Mouse (Mus musculus) bone marrow, adult 2 months (tissue): ENCODE data around the gene Hist2h3b. TPM values are rescaled to one million over a fixed set of nuclear protein-coding genes. Genes with fewer than 3 reads are reported as not detected.

Experiments used
- H3K27ac ChIP-seq: fragments of 200-500 bp; 2 replicates; pipeline ENCODE4 v1.5.1; 2012; ENCODE audit warnings: low read depth, mild to moderate bottlenecking, control low read depth, inconsistent platforms, low read length; ENCODE audit not compliant: control insufficient read depth, poor library complexity, insufficient read depth
- H3K4me1 ChIP-seq: fragments of 200-500 bp; 2 replicates; pipeline ENCODE4 v1.6.1; 2011; ENCODE audit warnings: low read length; ENCODE audit not compliant: control insufficient read depth, insufficient read depth
- H3K4me3 ChIP-seq: fragments of 200-500 bp; replicated peaks from 2 replicates; pipeline ENCODE3; 2011; ENCODE audit warnings: mild to moderate bottlenecking, low read depth, low read length, control low read depth; ENCODE audit not compliant: control insufficient read depth
- CTCF ChIP-seq: fragments of 200-500 bp; IDR thresholded peaks from 2 replicates; pipeline ENCODE4 v1.5.1; 2011; ENCODE audit warnings: low read length, control low read depth; ENCODE audit not compliant: control insufficient read depth, insufficient read depth
- POLR2A ChIP-seq: fragments of 200-500 bp; IDR thresholded peaks from 2 replicates; pipeline ENCODE4 v1.6.1; 2011; ENCODE audit warnings: low read depth, mild to moderate bottlenecking, control low read depth, low read length, borderline replicate concordance; ENCODE audit not compliant: control insufficient read depth
- WGBS: fragments of 180-500 bp; shearing (Covaris S2); methylation state at CpG from one replicate; pipeline ENCODE4 v1.1.7; 2018; 5-methylcytosine and 5-hydroxymethylcytosine counted together
- polyA plus RNA-seq: library from polyadenylated mRNA; stranded (reverse); fragments of >200 nt; gene quantifications from 2 replicates; pipeline ENCODE4 v1.2.4, GENCODE M21; 2011; ENCODE audit warnings: low replicate concordance; ENCODE audit not compliant: missing spikeins, insufficient read depth, insufficient read length

Gene Hist2h3b
- polyA plus RNA-seq, 1 experiment, result 20.8 TPM

DNA sequence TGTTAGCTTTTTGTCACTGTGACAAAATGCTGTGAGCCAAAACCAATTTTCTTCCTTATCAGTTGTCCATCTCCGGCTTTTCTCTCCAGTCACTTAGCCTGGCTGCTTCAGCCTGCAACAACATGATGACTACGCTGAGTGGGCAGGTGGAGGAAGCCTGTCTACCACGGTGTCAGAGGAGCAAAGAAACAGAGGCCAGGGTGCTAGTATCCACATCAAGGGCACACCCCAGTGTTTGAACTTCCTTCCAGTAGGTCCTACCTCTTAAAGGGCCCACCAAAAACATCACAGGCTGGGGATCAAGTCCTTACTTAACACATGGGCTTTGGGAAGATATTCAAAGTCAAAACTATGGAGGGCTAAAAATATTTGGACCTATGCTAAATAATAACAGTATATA, 41.0 kb downstream of the Hist2h3b start:
- H3K4me1 ChIP-seq, result no peaks in the 10 kb centered on the region
- no peak overlapping the region for H3K27ac ChIP-seq
- no peak overlapping the region for H3K4me3 ChIP-seq
- TF ChIP-seq POLR2A (no peak), CTCF (no peak)
- 52% methylated on average over 3 of the region's 3 CpGs for WGBS

DNA sequence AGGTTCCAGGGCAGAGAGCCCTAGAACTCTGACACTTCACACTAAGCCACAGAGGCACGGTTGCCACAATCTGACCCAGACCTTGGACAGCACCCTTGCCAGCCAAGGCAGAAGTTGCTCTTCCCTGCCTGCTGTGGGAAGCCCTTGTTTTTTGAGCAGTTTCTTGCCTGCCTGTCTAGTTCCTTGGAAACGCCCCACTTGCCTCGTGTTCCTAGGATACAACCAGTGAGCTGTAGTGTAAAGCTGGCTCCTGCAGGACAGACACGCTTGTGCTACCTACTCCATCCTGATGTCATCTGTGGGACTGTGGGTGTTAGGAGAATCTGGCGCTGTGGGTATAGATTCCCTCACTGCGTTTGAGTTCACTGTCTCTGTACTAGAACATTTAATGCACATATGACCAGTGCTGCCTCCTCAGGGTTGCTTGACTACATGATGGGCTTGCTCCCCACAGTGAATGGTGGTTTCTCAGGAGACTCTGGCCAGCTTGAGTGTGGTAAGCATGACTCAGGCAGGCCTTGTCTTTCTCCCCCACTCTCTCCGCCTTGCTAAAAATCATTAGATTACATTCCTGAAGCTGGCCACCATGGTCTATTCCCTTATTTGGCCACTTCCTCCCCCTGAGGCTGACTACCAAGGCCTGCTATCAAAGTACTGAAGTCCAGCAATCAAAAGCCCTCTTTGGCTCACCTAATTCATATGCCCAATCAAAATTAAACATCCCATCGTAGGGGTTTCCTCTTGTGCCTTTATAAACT, 44.1 kb downstream of the Hist2h3b start:
- no peaks in the 10 kb centered on the region for H3K4me1 ChIP-seq
- 66% methylated on average over 8 of the region's 8 CpGs for WGBS
- H3K27ac ChIP-seq, result no peak overlapping the region
- TF ChIP-seq CTCF, result no peak
- no peak for TF ChIP-seq POLR2A
- H3K4me3 ChIP-seq, result no peak overlapping the region

Other genes starting within 250 kb of the Hist2h3b start
- gene Vps45, start 210.2 kb upstream of the Hist2h3b start, polyA plus RNA-seq, result 11.8 and 20.1 TPM in 2 replicates
- gene Otud7b, start 164.1 kb upstream of the Hist2h3b start, polyA plus RNA-seq, result 14.6 and 22.2 TPM in 2 replicates
- gene Mtmr11, start 106.7 kb upstream of the Hist2h3b start, polyA plus RNA-seq, result 6.3 and 10.1 TPM in 2 replicates
- gene Sf3b4, start 96.3 kb upstream of the Hist2h3b start, polyA plus RNA-seq, result 14.9 and 25.7 TPM in 2 replicates
- gene Sv2a, start 87.5 kb upstream of the Hist2h3b start, polyA plus RNA-seq, result 5.7 and 6.2 TPM in 2 replicates
- 11.5 and 12.7 TPM in 2 replicates for gene Bola1, start 48.9 kb upstream of the Hist2h3b start, polyA plus RNA-seq
- 26.5 TPM in 1 of 2 replicates, not detected in the other for gene Hist2h2ab, start 48.8 kb upstream of the Hist2h3b start, polyA plus RNA-seq
- gene Hist2h2ac, start 47.8 kb upstream of the Hist2h3b start, polyA plus RNA-seq, result 7.5 and 25.1 TPM in 2 replicates
- gene Hist2h2be, start 47.5 kb upstream of the Hist2h3b start, polyA plus RNA-seq, result 8.6 and 9.4 TPM in 2 replicates
- 50.6 and 79.9 TPM in 2 replicates for gene Hist2h3c2, start 29.5 kb upstream of the Hist2h3b start, polyA plus RNA-seq
- gene Hist2h2aa2, start 28.4 kb upstream of the Hist2h3b start, polyA plus RNA-seq, result 80.4 and 139 TPM in 2 replicates
- 4.5 TPM in 1 of 2 replicates, not detected in the other for gene Hist2h2aa1, start 23.2 kb upstream of the Hist2h3b start, polyA plus RNA-seq
- gene Hist2h3c1, start 22.0 kb upstream of the Hist2h3b start, polyA plus RNA-seq, result not detected in 2 replicates
- gene Hist2h4, start 5.3 kb upstream of the Hist2h3b start, polyA plus RNA-seq, result 25.3 and 31.8 TPM in 2 replicates
- 71.9 and 132 TPM in 2 replicates for gene Hist2h2bb, start 1.1 kb downstream of the Hist2h3b start, polyA plus RNA-seq
- gene Fcgr1, start 25.3 kb downstream of the Hist2h3b start, polyA plus RNA-seq, result 2.2 and 6.2 TPM in 2 replicates
- gene BC107364, start 183.7 kb downstream of the Hist2h3b start, polyA plus RNA-seq, result not detected in 2 replicates